Mouse (Mus musculus): ENCODE data around the gene Ndufaf2.

GRCm38 (mm10) chr13:108187994-108188393, 29.6 kb upstream of the Ndufaf2 start:
- TF ChIP-seq POLR2A (IDR thresholded peaks at IDR 0.05; ENCODE audit: borderline replicate concordance, low read depth, low read length) (no peak), CTCF (IDR thresholded peaks at IDR 0.05; ENCODE audit: low read depth, low read length) (no peak)

Data from bone marrow macrophage, adult 2 months (primary cell).